Mouse (Mus musculus): ENCODE data around the gene Lrrn3.

DNA sequence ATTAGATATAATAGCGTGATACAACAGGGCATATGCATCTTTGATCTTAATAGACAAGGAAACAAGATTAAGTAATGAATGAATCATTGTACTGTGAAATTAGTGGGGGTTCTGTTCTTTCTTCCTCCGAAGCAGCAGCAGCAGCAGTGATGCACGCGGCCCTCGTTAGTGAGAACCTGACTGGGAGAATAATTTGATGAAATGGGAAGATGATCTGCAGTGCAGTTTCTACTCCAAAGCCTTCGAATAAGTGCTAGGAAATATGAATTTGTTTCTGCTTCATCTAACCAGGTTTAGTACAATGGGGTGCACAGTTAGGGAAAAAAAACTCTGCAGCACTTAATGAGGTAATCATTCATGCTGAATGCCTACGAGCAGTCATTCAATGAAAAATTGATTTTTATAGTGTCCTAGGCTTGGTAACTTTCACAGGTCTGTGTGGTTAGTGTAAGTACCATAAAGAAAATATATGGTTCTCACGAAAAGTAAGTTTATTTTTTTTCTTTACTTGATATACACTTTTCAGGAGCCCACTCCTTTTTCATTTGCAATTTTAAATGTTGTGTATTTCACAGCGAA is 61.0 kb downstream of the Lrrn3 start:
- TF ChIP-seq CTCF (IDR thresholded peaks at IDR 0.05; ENCODE audit: low read depth, low read length) (no peak), POLR2A (IDR thresholded peaks at IDR 0.05; ENCODE audit: insufficient read depth, low read length) (no peak)

All from ES-Bruce4 (cell line).